Mouse (Mus musculus) limb, embryonic 12.5 days (tissue): Measurements from ENCODE around the gene Arid1b. TPM values are rescaled to one million over a fixed set of nuclear protein-coding genes. Genes with fewer than 3 reads are reported as not detected.

ENCODE experiments used
- ATAC-seq: fragments of 200-750 bp; cut with Nextera tagmentation; 2 replicates; pipeline ENCODE4 v1.8.0; 2017; ENCODE audit warnings: low read depth, moderate TSS enrichment; ENCODE audit not compliant: insufficient number of reproducible peaks, insufficient read depth, low FRiP score, low TSS enrichment
- H3K27ac ChIP-seq: fragments of 300-500 bp; sonication (generic); 2 replicates; pipeline ENCODE4 v1.5.1; 2016; ENCODE audit warnings: mild to moderate bottlenecking, moderate library complexity
- H3K27me3 ChIP-seq: fragments of 300-500 bp; sonication (generic); 2 replicates; pipeline ENCODE4 v1.6.1; 2016; ENCODE audit warnings: mild to moderate bottlenecking, moderate library complexity
- H3K36me3 ChIP-seq: fragments of 300-500 bp; sonication (generic); 2 replicates; pipeline ENCODE4 v1.6.1; 2016; ENCODE audit warnings: mild to moderate bottlenecking, moderate library complexity
- H3K4me1 ChIP-seq: fragments of 300-500 bp; sonication (generic); replicated peaks from 2 replicates; pipeline ENCODE4 v1.6.1; 2016
- H3K4me2 ChIP-seq: fragments of 300-500 bp; sonication (generic); 2 replicates; pipeline ENCODE4 v1.6.1; 2016; ENCODE audit warnings: mild to moderate bottlenecking, moderate library complexity
- H3K4me3 ChIP-seq: fragments of 300-500 bp; sonication (generic); replicated peaks from 2 replicates; pipeline ENCODE4 v1.5.1; 2016; ENCODE audit warnings: mild to moderate bottlenecking
- H3K9ac ChIP-seq: fragments of 300-500 bp; sonication (generic); replicated peaks from 2 replicates; pipeline ENCODE4 v1.6.1; 2016; ENCODE audit warnings: mild to moderate bottlenecking, moderate library complexity
- H3K9me3 ChIP-seq: fragments of 300-500 bp; sonication (generic); 2 replicates; pipeline ENCODE4 v1.6.1; 2016; ENCODE audit warnings: mild to moderate bottlenecking, moderate library complexity
- WGBS: fragments of 180-500 bp; shearing (Covaris S2); methylation state at CpG from one replicate; pipeline ENCODE4 v1.1.7; 2016; 5-methylcytosine and 5-hydroxymethylcytosine counted together
- polyA plus RNA-seq: library from polyadenylated mRNA; unstranded; fragments of >200 nt; fragmentation: Nextera tagmentation; extraction: Ambion mirVana; gene quantifications from 2 replicates; pipeline ENCODE4 v1.2.1, GENCODE M21; 2016

Gene Arid1b
- polyA plus RNA-seq, 1 experiment from 2014 or later: 18.2 TPM

DNA sequence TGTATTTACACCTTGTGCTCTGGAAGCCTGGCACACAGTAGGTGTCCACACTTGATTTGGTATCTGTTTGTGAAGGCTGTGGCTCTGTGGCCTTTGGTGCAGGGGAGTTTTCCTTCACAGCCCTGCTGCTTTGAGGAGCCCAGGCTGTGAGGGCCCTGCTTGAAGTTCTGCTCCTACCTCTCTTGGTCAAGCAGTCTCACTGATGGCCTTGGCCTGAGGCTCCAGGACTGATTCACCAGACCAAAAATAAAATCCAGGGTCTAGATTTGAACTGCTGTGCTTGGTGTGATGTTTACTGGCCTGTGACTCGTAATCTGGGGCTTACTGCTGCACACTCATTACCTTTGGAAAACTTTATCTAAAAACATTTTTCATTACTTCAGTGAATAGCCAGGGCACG lies 45.7 kb downstream of the Arid1b start:
- Histone ChIP-seq H3K9me3 (no peaks in the 10 kb centered on the region), H3K4me1 (peaks cover 57% of the 10 kb centered on the region), H3K4me3 (no peak overlapping the region), H3K27ac (no peak overlapping the region), H3K36me3 (peaks cover 21% of the 10 kb centered on the region), H3K27me3 (no peaks in the 10 kb centered on the region), H3K9ac (no peak overlapping the region), H3K4me2 (no peak overlapping the region)
- WGBS: 77% methylated on average over 2 of the region's 2 CpGs
- ATAC-seq: no peak

DNA sequence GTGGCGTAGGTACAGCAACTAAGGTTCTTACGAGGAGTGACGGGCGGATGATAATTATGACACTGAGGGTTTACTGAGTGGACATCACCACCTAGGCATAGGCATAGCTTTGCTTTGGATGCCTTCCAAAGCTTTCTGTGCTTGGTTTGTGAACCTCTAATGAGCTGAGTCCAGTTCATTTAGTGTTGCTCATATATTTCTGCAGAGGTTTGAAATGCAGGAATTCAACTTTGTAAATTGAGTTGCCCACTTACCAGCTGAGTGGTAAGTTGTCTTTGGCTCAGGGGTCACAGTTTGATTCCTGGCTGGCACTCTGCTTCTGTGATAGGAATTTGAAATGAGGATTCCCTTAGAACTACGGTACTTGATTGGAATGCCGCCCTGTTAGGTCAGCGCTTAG lies 49.7 kb downstream of the Arid1b start:
- Histone ChIP-seq H3K4me2 (no peak overlapping the region), H3K4me3 (no peak overlapping the region), H3K36me3 (peaks cover 21% of the 10 kb centered on the region), H3K27me3 (no peaks in the 10 kb centered on the region), H3K4me1 (peaks cover 37% of the 10 kb centered on the region), H3K9me3 (no peaks in the 10 kb centered on the region), H3K27ac (no peak overlapping the region), H3K9ac (no peak overlapping the region)
- 82% methylated on average over 7 of the region's 7 CpGs for WGBS
- no peak for ATAC-seq

DNA sequence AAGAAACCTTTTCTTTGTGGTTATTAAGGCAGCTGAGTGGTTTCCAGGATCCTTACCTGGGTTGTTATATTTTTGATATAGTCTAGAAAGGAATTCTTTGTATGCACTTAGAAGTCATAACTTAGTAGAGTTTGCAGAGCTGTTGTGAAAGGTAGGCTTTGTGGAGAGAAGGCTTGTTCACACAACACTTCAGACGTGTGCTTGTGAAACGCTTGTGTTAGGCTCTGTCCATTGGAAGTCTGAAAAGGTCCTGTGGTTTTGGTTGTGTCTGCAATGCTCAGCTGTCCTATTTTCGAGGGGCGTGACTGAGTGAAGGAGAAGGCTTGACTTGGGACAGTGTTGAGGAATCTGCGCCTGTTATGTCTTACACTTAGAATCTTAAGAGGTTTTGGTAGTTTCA lies 51.5 kb downstream of the Arid1b start:
- H3K9me3 ChIP-seq: no peaks in the 10 kb centered on the region
- no peak overlapping the region for H3K4me2 ChIP-seq
- no peak overlapping the region for H3K9ac ChIP-seq
- H3K27me3 ChIP-seq: no peaks in the 10 kb centered on the region
- H3K36me3 ChIP-seq: peaks cover 23% of the 10 kb centered on the region
- 85% methylated on average over 5 of the region's 5 CpGs for WGBS
- peaks cover 43% of the 10 kb centered on the region for H3K4me1 ChIP-seq
- ATAC-seq: no peak
- H3K27ac ChIP-seq: no peak overlapping the region
- H3K4me3 ChIP-seq: no peak overlapping the region

DNA sequence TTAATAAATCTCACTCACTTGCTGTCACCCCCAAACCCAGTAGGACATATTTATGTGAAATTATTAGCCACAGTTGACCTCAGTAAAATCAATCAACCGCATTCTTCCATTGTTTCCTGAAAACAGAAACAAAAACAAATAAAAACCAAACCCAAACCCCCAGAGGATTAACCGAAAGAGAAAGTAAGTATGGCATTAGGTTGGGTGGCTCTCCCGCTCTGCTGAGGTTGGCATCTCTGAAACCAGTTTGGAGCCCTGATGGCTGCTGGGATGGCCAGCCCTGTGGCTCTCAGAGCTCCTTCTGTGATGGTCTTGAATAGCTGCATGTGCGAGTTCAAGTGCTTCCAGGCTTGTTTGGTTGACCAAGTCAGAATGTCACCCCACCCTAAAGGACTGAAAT lies 53.2 kb downstream of the Arid1b start:
- no peak overlapping the region for H3K9ac ChIP-seq
- H3K4me2 ChIP-seq: no peak overlapping the region
- H3K4me3 ChIP-seq: no peak overlapping the region
- no peak for ATAC-seq
- H3K27me3 ChIP-seq: no peaks in the 10 kb centered on the region
- peaks cover 43% of the 10 kb centered on the region for H3K4me1 ChIP-seq
- 76% methylated on average over 4 of the region's 4 CpGs for WGBS
- no peaks in the 10 kb centered on the region for H3K9me3 ChIP-seq
- no peak overlapping the region for H3K27ac ChIP-seq
- H3K36me3 ChIP-seq: peaks cover 12% of the 10 kb centered on the region; the same call in 1 of the 2 replicates

DNA sequence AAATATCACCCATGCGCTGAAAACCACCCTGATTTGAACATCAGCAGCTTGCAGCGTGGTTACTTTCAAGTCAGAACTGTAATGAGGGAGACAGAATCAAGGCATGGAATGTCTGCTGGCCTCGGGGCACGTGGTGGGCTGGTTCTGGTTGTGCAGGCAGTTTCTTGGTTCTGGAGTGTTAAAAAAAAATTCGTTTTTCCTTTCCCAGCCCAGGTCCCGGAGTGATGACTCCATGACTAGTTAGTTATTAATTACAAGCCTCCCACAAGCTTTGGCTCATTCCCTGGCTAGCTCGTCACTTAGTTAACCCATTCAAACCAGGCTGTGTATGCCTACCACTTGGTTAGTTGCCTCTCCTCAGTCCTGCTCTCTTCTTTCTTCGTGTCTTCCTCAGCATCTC lies 56.1 kb downstream of the Arid1b start:
- H3K27ac ChIP-seq: no peak overlapping the region
- 73% methylated on average over 8 of the region's 8 CpGs for WGBS

DNA sequence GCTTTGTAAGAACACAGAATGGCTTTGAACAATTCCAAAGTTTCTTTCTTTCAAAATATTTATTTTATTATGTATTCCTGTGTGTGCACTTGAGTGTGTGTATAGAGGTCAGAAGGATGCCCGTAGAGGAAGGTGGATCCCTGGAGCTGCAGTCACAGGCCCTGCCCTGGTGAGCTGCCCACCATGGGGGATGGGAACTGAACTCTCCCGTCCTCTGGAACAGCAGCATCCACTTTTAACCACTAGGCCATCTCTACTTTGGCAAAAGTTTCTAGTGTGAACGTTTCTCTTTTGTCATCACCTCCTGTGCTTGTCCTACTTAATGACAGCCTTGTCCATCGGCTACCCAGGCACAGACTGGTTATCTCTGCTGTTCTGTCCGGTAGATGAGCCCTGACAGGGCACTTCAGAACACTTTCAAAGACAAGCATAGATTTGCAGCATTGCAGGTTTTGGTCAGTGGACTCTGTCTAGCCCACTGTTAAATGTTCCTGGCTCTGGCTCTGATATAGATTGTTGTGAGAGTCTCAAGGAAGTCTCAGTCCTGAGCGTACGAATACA lies 56.9 kb downstream of the Arid1b start:
- no peaks in the 10 kb centered on the region for H3K27me3 ChIP-seq
- H3K4me1 ChIP-seq: peaks cover 56% of the 10 kb centered on the region
- no peak overlapping the region for H3K9ac ChIP-seq
- H3K27ac ChIP-seq: no peak overlapping the region
- H3K9me3 ChIP-seq: no peaks in the 10 kb centered on the region
- H3K4me2 ChIP-seq: no peak overlapping the region
- H3K4me3 ChIP-seq: no peak overlapping the region
- 78% methylated on average over 7 of the region's 7 CpGs for WGBS
- ATAC-seq: no peak
- peaks cover 16% of the 10 kb centered on the region; the same call in 1 of the 2 replicates for H3K36me3 ChIP-seq

More for the DNA sequence above, 56.1 kb downstream of the Arid1b start:
- H3K4me3 ChIP-seq: no peak overlapping the region
- H3K27me3 ChIP-seq: no peaks in the 10 kb centered on the region
- no peak for ATAC-seq
- H3K9me3 ChIP-seq: no peaks in the 10 kb centered on the region
- H3K4me1 ChIP-seq: peaks cover 55% of the 10 kb centered on the region
- H3K9ac ChIP-seq: no peak overlapping the region
- H3K36me3 ChIP-seq: peaks cover 16% of the 10 kb centered on the region; the same call in 1 of the 2 replicates
- no peak overlapping the region for H3K4me2 ChIP-seq

DNA sequence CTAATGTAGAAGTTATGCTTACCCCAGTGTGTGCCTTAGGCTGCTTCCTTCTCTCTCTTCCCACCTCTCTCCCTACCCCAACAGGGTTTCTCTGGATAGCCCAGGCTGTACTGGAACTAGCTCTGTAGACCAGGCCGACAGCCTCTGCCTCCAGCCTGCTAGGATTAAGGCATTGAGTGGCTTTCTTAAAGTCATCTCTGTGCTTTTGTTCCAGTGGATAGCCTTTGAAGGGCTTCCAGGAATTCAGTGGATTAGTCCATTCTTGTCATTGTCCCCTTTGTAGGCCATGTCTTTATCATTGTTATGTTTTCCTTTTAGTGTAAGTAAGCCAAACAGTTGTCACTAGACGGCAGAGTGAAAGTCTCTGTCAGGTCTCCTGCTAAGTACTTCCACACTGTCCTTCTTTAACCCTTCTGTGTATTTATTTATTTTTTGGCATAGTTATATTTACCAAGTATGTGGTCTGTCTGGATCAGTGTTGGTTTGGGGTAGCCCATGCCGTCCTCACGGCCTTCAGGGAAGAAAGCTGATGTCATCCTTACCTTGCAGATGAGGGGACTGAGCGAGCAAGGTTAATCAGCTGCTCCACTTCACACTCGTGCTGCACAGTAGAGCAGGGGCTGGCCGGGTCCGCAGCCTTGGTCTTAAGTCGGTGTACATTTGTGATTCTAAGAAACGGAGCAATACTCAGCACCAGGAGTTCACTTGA lies 58.1 kb downstream of the Arid1b start:
- H3K4me1 ChIP-seq: peaks cover 62% of the 10 kb centered on the region
- no peak overlapping the region for H3K27ac ChIP-seq
- no peaks in the 10 kb centered on the region for H3K9me3 ChIP-seq
- WGBS: 84% methylated on average over 10 of the region's 10 CpGs
- ATAC-seq: no peak
- H3K36me3 ChIP-seq: peaks cover 16% of the 10 kb centered on the region; the same call in 1 of the 2 replicates
- H3K4me3 ChIP-seq: no peak overlapping the region
- H3K27me3 ChIP-seq: no peaks in the 10 kb centered on the region
- H3K4me2 ChIP-seq: no peak overlapping the region
- no peak overlapping the region for H3K9ac ChIP-seq

DNA sequence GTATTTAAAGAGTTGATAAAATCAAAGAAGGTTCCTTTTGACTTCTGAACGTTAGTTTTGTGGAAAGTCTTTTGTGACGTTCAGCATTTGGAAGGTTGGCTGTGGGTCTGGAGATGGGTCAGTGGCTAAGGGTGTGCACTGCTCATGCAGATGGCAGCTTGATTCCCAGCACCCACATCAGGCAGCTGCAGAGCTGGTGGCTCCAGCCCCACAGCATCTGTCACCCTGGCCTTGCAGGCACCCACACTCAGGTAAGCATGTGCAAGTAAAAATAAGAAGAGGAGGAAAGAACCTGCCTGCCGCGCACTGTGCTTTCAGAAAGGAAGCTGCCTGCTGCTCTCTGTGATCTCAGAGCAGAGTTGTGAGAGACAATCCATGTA lies 58.7 kb downstream of the Arid1b start:
- ATAC-seq: no peak
- peaks cover 16% of the 10 kb centered on the region; the same call in 1 of the 2 replicates for H3K36me3 ChIP-seq
- no peaks in the 10 kb centered on the region for H3K9me3 ChIP-seq
- no peak overlapping the region for H3K9ac ChIP-seq
- no peak overlapping the region for H3K27ac ChIP-seq
- H3K27me3 ChIP-seq: no peaks in the 10 kb centered on the region
- H3K4me2 ChIP-seq: no peak overlapping the region
- no peak overlapping the region for H3K4me3 ChIP-seq
- H3K4me1 ChIP-seq: peaks cover 68% of the 10 kb centered on the region
- WGBS: 76% methylated on average over 4 of the region's 4 CpGs

DNA sequence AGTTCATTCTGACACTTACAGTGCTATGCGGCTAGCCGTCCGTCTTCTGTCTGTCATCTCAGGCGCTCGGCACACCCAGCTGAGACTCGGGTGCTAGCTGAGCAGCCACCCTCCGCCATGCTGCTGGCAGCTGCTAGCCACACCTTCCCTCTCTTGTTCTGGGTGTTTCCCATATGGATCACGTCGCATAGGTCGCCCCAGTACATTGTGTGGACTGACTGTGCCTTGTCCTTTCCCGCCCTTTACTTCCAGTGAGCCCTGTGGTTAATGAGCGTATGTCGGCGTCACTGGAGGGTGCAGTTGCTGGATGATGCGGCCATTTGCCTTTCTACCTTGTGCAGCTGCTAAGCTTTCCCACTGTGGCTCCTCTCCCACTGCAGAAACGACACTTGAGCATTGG lies 59.1 kb downstream of the Arid1b start:
- WGBS: 58% methylated on average over 16 of the region's 16 CpGs
- Histone ChIP-seq H3K4me2 (no peak overlapping the region), H3K27me3 (no peaks in the 10 kb centered on the region), H3K9ac (no peak overlapping the region), H3K36me3 (peaks cover 16% of the 10 kb centered on the region; the same call in 1 of the 2 replicates), H3K27ac (peak overlapping the region; percentile 17; the same call in 1 of the 2 replicates), H3K9me3 (no peaks in the 10 kb centered on the region), H3K4me3 (no peak overlapping the region), H3K4me1 (peaks cover 72% of the 10 kb centered on the region)
- ATAC-seq: no peak

DNA sequence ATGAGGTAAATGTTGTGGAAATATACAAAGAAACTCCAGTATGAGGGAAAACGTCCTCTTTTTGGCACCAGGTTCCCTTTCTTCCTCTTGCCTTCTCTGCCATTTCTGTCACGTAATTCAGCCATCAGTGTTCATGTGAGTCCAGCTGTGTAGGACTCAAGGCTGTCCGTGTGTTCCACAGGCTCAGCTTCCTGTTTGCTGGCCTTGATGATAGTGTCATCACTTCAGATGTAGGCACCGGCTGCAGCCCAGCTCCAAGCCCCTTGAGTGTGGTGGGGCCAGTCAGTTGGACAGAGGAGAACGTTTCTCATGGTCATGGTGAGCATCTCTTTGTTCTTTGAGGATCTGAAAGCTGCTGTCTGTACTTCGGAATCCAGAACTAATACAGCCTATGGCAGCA lies 61.3 kb downstream of the Arid1b start:
- WGBS: 77% methylated on average over 6 of the region's 6 CpGs
- ATAC-seq: no peak
- Histone ChIP-seq H3K36me3 (peaks cover 12% of the 10 kb centered on the region; the same call in 1 of the 2 replicates), H3K27ac (no peak overlapping the region), H3K9ac (no peak overlapping the region), H3K4me3 (no peak overlapping the region), H3K9me3 (no peaks in the 10 kb centered on the region), H3K4me2 (no peak overlapping the region), H3K27me3 (no peaks in the 10 kb centered on the region), H3K4me1 (peaks cover 88% of the 10 kb centered on the region)

DNA sequence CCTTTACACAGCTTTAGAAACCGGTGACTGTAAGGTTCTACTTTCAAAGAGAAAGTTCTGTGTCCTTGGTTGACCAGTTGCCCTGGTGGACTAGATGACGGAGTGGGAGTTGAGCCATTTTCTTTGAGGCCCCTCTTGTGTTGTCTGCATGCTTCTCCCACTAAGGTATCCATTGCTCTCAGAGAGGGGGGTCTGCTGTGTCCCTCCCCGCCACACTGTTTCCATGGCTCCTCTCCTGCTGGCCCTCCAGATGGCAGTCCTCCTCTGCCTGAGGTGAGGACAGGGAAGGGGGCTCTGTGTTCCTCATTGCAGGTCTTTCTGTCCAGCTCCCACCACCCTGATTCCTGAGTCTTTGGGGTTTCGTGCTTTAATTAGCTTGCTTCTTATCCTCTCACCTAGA lies 62.5 kb downstream of the Arid1b start:
- Histone ChIP-seq H3K36me3 (peaks cover 6% of the 10 kb centered on the region; the same call in 1 of the 2 replicates), H3K4me3 (no peak overlapping the region), H3K9me3 (no peaks in the 10 kb centered on the region), H3K9ac (no peak overlapping the region), H3K4me1 (peaks cover 97% of the 10 kb centered on the region), H3K27ac (no peak overlapping the region), H3K4me2 (no peak overlapping the region), H3K27me3 (no peaks in the 10 kb centered on the region)
- ATAC-seq: no peak
- 63% methylated on average over 4 of the region's 4 CpGs for WGBS
